Mouse (Mus musculus) myocyte (in vitro differentiated cells): ENCODE data around the gene Siae.

ENCODE experiments used
- CEBPB ChIP-seq: IDR thresholded peaks from 2 replicates; pipeline ENCODE4 v1.6.1; 2011; ENCODE audit warnings: mild to moderate bottlenecking, moderate library complexity; ENCODE audit not compliant: poor library complexity, insufficient read depth, severe bottlenecking
- MAX ChIP-seq: IDR thresholded peaks from one replicate; pipeline ENCODE4 v1.6.1; 2011; ENCODE audit warnings: low read depth, mild to moderate bottlenecking, control low read depth
- MYOG ChIP-seq, 3 experiments: IDR thresholded peaks; one replicate each; pipeline ENCODE4 v1.6.1; 2011; ENCODE audit warnings: control low read depth in 2 of 3, low read depth in 2 of 3, mild to moderate bottlenecking in 2 of 3; ENCODE audit not compliant: insufficient read length in 2 of 3, control insufficient read depth in 1 of 3, insufficient read depth in 1 of 3
- POLR2A ChIP-seq: IDR thresholded peaks from one replicate; pipeline ENCODE4 v1.6.1; 2011; ENCODE audit warnings: low read depth, mild to moderate bottlenecking, control low read depth, moderate library complexity; ENCODE audit not compliant: insufficient read length
- POLR2AphosphoS2 ChIP-seq: IDR thresholded peaks from one replicate; pipeline ENCODE4 v1.6.1; 2011; ENCODE audit warnings: low read depth, control low read depth; ENCODE audit not compliant: insufficient read length
- TCF12 ChIP-seq: IDR thresholded peaks from one replicate; pipeline ENCODE4 v1.6.1; 2011; ENCODE audit warnings: mild to moderate bottlenecking, control low read depth; ENCODE audit not compliant: poor library complexity, insufficient read depth, severe bottlenecking
- USF1 ChIP-seq: IDR thresholded peaks from one replicate; pipeline ENCODE4 v1.6.1; 2011; ENCODE audit warnings: low read depth, mild to moderate bottlenecking, control low read depth, moderate library complexity

DNA sequence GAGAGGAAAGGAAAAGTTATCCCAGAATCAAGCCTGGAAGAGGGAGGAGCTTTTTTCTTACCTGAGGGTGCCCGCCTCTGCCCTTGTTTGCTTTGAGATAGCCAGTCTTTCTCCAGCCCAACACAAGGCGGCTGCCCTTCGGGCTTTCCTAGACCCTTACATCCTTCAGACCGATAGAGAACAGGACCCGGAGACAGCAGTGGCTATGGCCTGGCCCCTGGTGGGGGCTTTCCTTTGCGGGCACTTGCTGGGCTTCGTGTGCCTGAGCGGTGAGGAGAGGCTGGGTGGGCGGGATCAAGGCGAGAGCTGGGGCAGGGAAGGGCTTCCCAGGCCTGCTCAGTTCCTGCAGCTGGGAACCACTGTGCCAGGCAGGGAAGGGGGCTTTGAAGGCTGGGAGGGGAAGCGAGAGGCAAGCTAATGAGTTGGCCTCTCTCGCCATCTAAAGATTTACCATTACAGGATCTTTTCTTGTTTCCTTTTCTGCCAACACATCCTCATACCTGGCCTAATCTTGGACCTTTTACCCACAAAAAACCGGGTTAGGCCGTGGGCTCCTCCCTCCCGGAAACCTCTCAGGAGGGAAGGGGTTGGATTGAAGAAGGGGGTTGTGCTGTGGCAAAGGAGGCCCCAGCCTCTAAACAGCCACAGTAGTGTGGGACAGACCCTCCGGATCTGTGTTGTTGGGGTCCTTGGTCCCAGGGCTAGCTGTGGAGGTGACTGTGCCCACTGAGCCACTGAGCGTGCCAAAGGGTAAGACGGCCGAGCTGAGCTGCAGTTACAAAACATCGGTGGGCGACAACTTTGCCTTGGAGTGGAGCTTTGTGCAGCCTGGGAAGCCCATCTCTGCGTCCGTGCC lies 16.1 kb upstream of the Siae start, which contains the start of gene Vsig2:
- TF ChIP-seq POLR2AphosphoS2, result no peak
- TF ChIP-seq MAX, result no peak
- TF ChIP-seq USF1, result no peak
- no peak for TF ChIP-seq MYOG (IDR thresholded peaks at IDR 0.05; ENCODE audit: control insufficient read depth in 1 of 3, insufficient read depth in 1 of 3, insufficient read length in 2 of 3, low read depth in 2 of 3)
- TF ChIP-seq TCF12, result no peak
- no peak for TF ChIP-seq POLR2A
- no peak for TF ChIP-seq CEBPB
